Mouse (Mus musculus) mouse embryonic stem cell (cell line): Measurements from ENCODE around the gene Nsmce1.

Experiments
- in situ Hi-C, 2 experiments: fragments of 300-500 bp; cut with MboI; formaldehyde crosslinking; loops; 1 replicate in 1 of 2; 3 replicates in 1 of 2; pipeline ENCODE4 v1.14.3; 2019 to 2020; ENCODE audit warnings: low sequenced_read_pairs in 2 of 2, low pct_unique_long_range_greater_than_20kb in 1 of 2, mixed read lengths in 1 of 2; ENCODE audit not compliant: unreplicated experiment in 1 of 2

The Nsmce1 gene

GRCm38 (mm10) chr7:125495864-125496440, 4.6 kb upstream of the Nsmce1 start:
- in situ Hi-C loops, result no loop called here

- in situ Hi-C loops, result no loop called here
Measured at GRCm38 (mm10) chr7:125492551-125492950, 1.2 kb upstream of the Nsmce1 start.

- in situ Hi-C loops, result no loop called here
Measured at GRCm38 (mm10) chr7:125491760-125492159, 364 bp upstream of the Nsmce1 start.

GRCm38 (mm10) chr7:125489636-125490035, 1.8 kb downstream of the Nsmce1 start:
- in situ Hi-C loops, result no loop called here

GRCm38 (mm10) chr7:125488706-125489105, 2.7 kb downstream of the Nsmce1 start:
- in situ Hi-C loops, result no loop called here

- in situ Hi-C loops, result no loop called here
Measured at GRCm38 (mm10) chr7:125487126-125487525, 4.3 kb downstream of the Nsmce1 start.

GRCm38 (mm10) chr7:125486121-125486630, 5.2 kb downstream of the Nsmce1 start:
- in situ Hi-C loops, result no loop called here

GRCm38 (mm10) chr7:125484791-125485190, 6.6 kb downstream of the Nsmce1 start:
- in situ Hi-C loops, result no loop called here

- in situ Hi-C loops, result no loop called here
Measured at GRCm38 (mm10) chr7:125482886-125483285, 8.5 kb downstream of the Nsmce1 start.

GRCm38 (mm10) chr7:125482339-125482738, 9.1 kb downstream of the Nsmce1 start:
- in situ Hi-C loops, result no loop called here

GRCm38 (mm10) chr7:125480518-125480917, 10.9 kb downstream of the Nsmce1 start:
- in situ Hi-C loops, result no loop called here

GRCm38 (mm10) chr7:125478391-125478984, 12.9 kb downstream of the Nsmce1 start:
- in situ Hi-C loops, result no loop called here

- in situ Hi-C loops, result no loop called here
Measured at GRCm38 (mm10) chr7:125475601-125476251, 15.7 kb downstream of the Nsmce1 start.

GRCm38 (mm10) chr7:125474535-125474934, 16.9 kb downstream of the Nsmce1 start:
- in situ Hi-C loops, result no loop called here

GRCm38 (mm10) chr7:125471991-125472741, 19.2 kb downstream of the Nsmce1 start:
- in situ Hi-C loops, result no loop called here

- in situ Hi-C loops, result no loop called here
Measured at GRCm38 (mm10) chr7:125470901-125471300, 20.5 kb downstream of the Nsmce1 start.

GRCm38 (mm10) chr7:125469937-125470336, 21.5 kb downstream of the Nsmce1 start:
- in situ Hi-C loops, result no loop called here

- in situ Hi-C loops, result no loop called here
Measured at GRCm38 (mm10) chr7:125462200-125462599, 29.2 kb downstream of the Nsmce1 start.

- in situ Hi-C loops, result no loop called here
Measured at GRCm38 (mm10) chr7:125453671-125454070, 37.7 kb downstream of the Nsmce1 start.
